ENCODE assay signal across 21 mouse cellular contexts in the genomic region with DNA sequence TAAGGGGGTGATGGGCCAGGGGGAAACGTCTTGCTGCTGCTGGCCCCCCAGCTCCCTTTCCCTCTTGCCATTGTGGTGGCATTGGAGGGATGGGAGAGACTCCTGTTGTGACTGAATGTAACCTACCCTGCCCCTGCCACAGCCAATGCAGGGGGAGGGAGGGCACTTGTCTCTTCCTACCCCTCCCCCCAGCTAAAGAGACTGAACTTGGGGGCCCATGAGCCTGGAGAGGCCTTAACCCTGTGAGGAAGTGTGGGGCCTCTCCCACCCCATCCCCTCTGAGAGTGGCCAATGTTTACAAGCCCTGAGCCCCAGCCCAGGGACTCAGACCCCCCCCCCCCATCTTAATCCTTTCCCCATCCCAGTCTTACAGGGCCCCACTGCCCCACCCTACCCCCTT. TPM values are rescaled to one million over a fixed set of nuclear protein-coding genes. Genes with fewer than 3 reads are reported as not detected.
A peak's percentile ranks its signal among the peaks of the same experiment; 100 is the strongest.
DNase-seq lines count a peak whose midpoint lies in the region; ATAC-seq and TF ChIP-seq lines count a peak whose summit lies in the region.
"Had no signal": no experiment of that assay in that cellular context is flagged by ENCODE, and none has a peak within 500 bp of the region (broad histone marks: within the 10 kb centered on the region; RNA-seq: fewer than 3 reads in every experiment).

No protein-coding gene starts in this region.

- intact Hi-C loops in left cerebral cortex, postnatal 4 days (cut with DNase I) = no loop called here

- H3K4me2 ChIP-seq in liver, embryonic 12.5 days = no peak overlapping the region
- H3K4me2 ChIP-seq in hindbrain, postnatal 0 days (ENCODE audit: low read depth, low read length) = no peak overlapping the region
- no peak overlapping the region for H3K4me2 ChIP-seq in neural tube, embryonic 15.5 days
- H3K4me2 ChIP-seq: heart, embryonic 15.5 days; neural tube, embryonic 12.5 days had no signal

- H3K4me3 ChIP-seq in liver, embryonic 12.5 days = no peak overlapping the region
- no peak overlapping the region for H3K4me3 ChIP-seq in hindbrain, postnatal 0 days (ENCODE audit: low read length)
- H3K4me3 ChIP-seq in neural tube, embryonic 15.5 days (replicated peaks) = no peak overlapping the region
- H3K4me3 ChIP-seq: heart, embryonic 15.5 days; neural tube, embryonic 12.5 days had no signal

- no peak for TF ChIP-seq CTCF in hindbrain, postnatal 0 days (IDR thresholded peaks at IDR 0.05; ENCODE audit: low read depth)

- no peaks in the 10 kb centered on the region for H3K27me3 ChIP-seq in liver, embryonic 12.5 days (replicated peaks)
- H3K27me3 ChIP-seq in hindbrain, postnatal 0 days (ENCODE audit: insufficient read depth, low read length) = no peaks in the 10 kb centered on the region
- no peaks in the 10 kb centered on the region for H3K27me3 ChIP-seq in neural tube, embryonic 15.5 days (replicated peaks)
- H3K27me3 ChIP-seq: heart, embryonic 15.5 days; neural tube, embryonic 12.5 days had no signal

- DNase-seq in heart, adult 11 months = peak; percentile 94
- no peak for DNase-seq in heart, adult 9 months (ENCODE audit: low spot score in 2 of 2)
- no peak for DNase-seq in liver
- DNase-seq in hindbrain, postnatal 0 days (ENCODE audit: low spot score) = no peak
- DNase-seq in left cerebral cortex, postnatal 4 days = no peak
- DNase-seq: adrenal gland, postnatal 14 days; cerebellum, postnatal 25 days; gastrocnemius, postnatal 10 days; layer of hippocampus, adult 9-11 months; lung, adult 2 months; retina, postnatal 1 day; spleen, adult 18-20 months; thymus, postnatal 4 days had no signal

- WGBS in liver, embryonic 12.5 days (ENCODE audit: insufficient replicate concordance) = 45% methylated on average over 1 of the region's 1 CpGs
- 26% methylated on average over 1 of the region's 1 CpGs for WGBS in hindbrain, postnatal 0 days
- WGBS in neural tube, embryonic 15.5 days = 35% methylated on average over 1 of the region's 1 CpGs

- no peak overlapping the region for H3K9ac ChIP-seq in liver, embryonic 12.5 days
- no peak overlapping the region for H3K9ac ChIP-seq in hindbrain, postnatal 0 days (replicated peaks; ENCODE audit: low read length)
- no peak overlapping the region for H3K9ac ChIP-seq in neural tube, embryonic 15.5 days (replicated peaks)
- H3K9ac ChIP-seq: heart, embryonic 15.5 days; neural tube, embryonic 12.5 days had no signal

- H3K27ac ChIP-seq in liver, embryonic 12.5 days = peak overlapping the region; percentile 43; the same call in 1 of the 2 replicates
- H3K27ac ChIP-seq in hindbrain, postnatal 0 days = peak overlapping the region; percentile 48; the same call in 1 of the 2 replicates
- peak overlapping the region; percentile 25; the same call in 1 of the 2 replicates for H3K27ac ChIP-seq in neural tube, embryonic 15.5 days (replicated peaks)

- H3K36me3 ChIP-seq in liver, embryonic 12.5 days = peaks cover 82% of the 10 kb centered on the region
- H3K36me3 ChIP-seq in hindbrain, postnatal 0 days (ENCODE audit: insufficient read depth, low read length) = peaks cover 38% of the 10 kb centered on the region
- peaks cover 72% of the 10 kb centered on the region for H3K36me3 ChIP-seq in neural tube, embryonic 15.5 days

- H3K9me3 ChIP-seq in liver, embryonic 12.5 days (replicated peaks) = no peaks in the 10 kb centered on the region
- H3K9me3 ChIP-seq in hindbrain, postnatal 0 days (ENCODE audit: low read length) = no peaks in the 10 kb centered on the region
- H3K9me3 ChIP-seq in neural tube, embryonic 15.5 days (replicated peaks) = no peaks in the 10 kb centered on the region
- H3K9me3 ChIP-seq: heart, embryonic 15.5 days; neural tube, embryonic 12.5 days had no signal

- no peak for ATAC-seq in liver, embryonic 12.5 days
- no peak for ATAC-seq in hindbrain, postnatal 0 days
- ATAC-seq in neural tube, embryonic 15.5 days (ENCODE audit: low FRiP score) = no peak

- H3K4me1 ChIP-seq in liver, embryonic 12.5 days = peaks cover 74% of the 10 kb centered on the region
- H3K4me1 ChIP-seq in hindbrain, postnatal 0 days (ENCODE audit: insufficient read depth, low read length) = peaks cover 16% of the 10 kb centered on the region
- H3K4me1 ChIP-seq in neural tube, embryonic 15.5 days = peaks cover 36% of the 10 kb centered on the region

RNA-seq across cellular contexts. Expression of a gene that starts 5.6 kb away (rescaled TPM):
- polyA plus RNA-seq in liver, embryonic 12.5 days (2016; fragmentation: Nextera tagmentation; extraction: Ambion mirVana) = 1.7 and 2.3 TPM in 2 replicates
- total RNA-seq in hindbrain, postnatal 0 days (2014; rRNA removed) = not detected in 2 replicates
- not detected in 2 replicates for polyA plus RNA-seq in hindbrain, postnatal 0 days (2015; fragmentation: Nextera tagmentation; extraction: Ambion mirVana)
- not detected in 2 replicates for polyA plus RNA-seq in neural tube, embryonic 15.5 days (2015; fragmentation: Nextera tagmentation; extraction: Ambion mirVana)
- total RNA-seq in left cerebral cortex, postnatal 4 days (2021) = not detected
- total RNA-seq: adrenal gland, postnatal 14 days; gastrocnemius, postnatal 10 days; left cerebral cortex, postnatal 14 days; megakaryocyte, adult 5-6 weeks; MEL had no signal
- polyA plus RNA-seq: heart, embryonic 15.5 days; lung, adult 2 months; neural tube, embryonic 12.5 days; stomach, embryonic 16.5 days had no signal

RNA-seq across cellular contexts. Expression of a gene that starts 5.9 kb away (rescaled TPM):
- 215 and 221 TPM in 2 replicates for polyA plus RNA-seq in liver, embryonic 12.5 days (2016; fragmentation: Nextera tagmentation; extraction: Ambion mirVana)
- 1,135 and 1,251 TPM in 2 replicates for total RNA-seq in hindbrain, postnatal 0 days (2014; rRNA removed)
- 570 and 592 TPM in 2 replicates for polyA plus RNA-seq in hindbrain, postnatal 0 days (2015; fragmentation: Nextera tagmentation; extraction: Ambion mirVana)
- 503 and 540 TPM in 2 replicates for polyA plus RNA-seq in neural tube, embryonic 15.5 days (2015; fragmentation: Nextera tagmentation; extraction: Ambion mirVana)
- 1,000 to 10,000 TPM; 1,140 to 1,206 TPM for total RNA-seq in left cerebral cortex, postnatal 4 days (2021)

RNA-seq across cellular contexts. Expression of a gene that starts 9.1 kb away (rescaled TPM):
- 5.6 and 6.0 TPM in 2 replicates for polyA plus RNA-seq in liver, embryonic 12.5 days (2016; fragmentation: Nextera tagmentation; extraction: Ambion mirVana)
- 20.3 and 21.4 TPM in 2 replicates for total RNA-seq in hindbrain, postnatal 0 days (2014; rRNA removed)
- 15.1 and 16.2 TPM in 2 replicates for polyA plus RNA-seq in hindbrain, postnatal 0 days (2015; fragmentation: Nextera tagmentation; extraction: Ambion mirVana)
- 15.7 and 16.7 TPM in 2 replicates for polyA plus RNA-seq in neural tube, embryonic 15.5 days (2015; fragmentation: Nextera tagmentation; extraction: Ambion mirVana)
- 10 to 100 TPM; 56.5 to 63.6 TPM for total RNA-seq in left cerebral cortex, postnatal 4 days (2021)

RNA-seq across cellular contexts. Expression of a gene that starts 25.1 kb away (rescaled TPM):
- polyA plus RNA-seq in liver, embryonic 12.5 days (2016; fragmentation: Nextera tagmentation; extraction: Ambion mirVana) = 48.4 and 55.3 TPM in 2 replicates
- total RNA-seq in hindbrain, postnatal 0 days (2014; rRNA removed) = 62.1 and 83.5 TPM in 2 replicates
- 82.2 and 85.3 TPM in 2 replicates for polyA plus RNA-seq in hindbrain, postnatal 0 days (2015; fragmentation: Nextera tagmentation; extraction: Ambion mirVana)
- 76.5 and 81.6 TPM in 2 replicates for polyA plus RNA-seq in neural tube, embryonic 15.5 days (2015; fragmentation: Nextera tagmentation; extraction: Ambion mirVana)
- 10 to 100 TPM; 33.7 to 37.6 TPM for total RNA-seq in left cerebral cortex, postnatal 4 days (2021)

RNA-seq across cellular contexts. Expression of a gene that starts 25.9 kb away (rescaled TPM):
- polyA plus RNA-seq in liver, embryonic 12.5 days (2016; fragmentation: Nextera tagmentation; extraction: Ambion mirVana) = not detected in 2 replicates
- total RNA-seq in hindbrain, postnatal 0 days (2014; rRNA removed) = 192 and 253 TPM in 2 replicates
- 204 and 207 TPM in 2 replicates for polyA plus RNA-seq in hindbrain, postnatal 0 days (2015; fragmentation: Nextera tagmentation; extraction: Ambion mirVana)
- polyA plus RNA-seq in neural tube, embryonic 15.5 days (2015; fragmentation: Nextera tagmentation; extraction: Ambion mirVana) = 203 and 258 TPM in 2 replicates
- total RNA-seq in left cerebral cortex, postnatal 4 days (2021) = 100 to 1,000 TPM; 151 to 176 TPM
- total RNA-seq: megakaryocyte, adult 5-6 weeks had no signal
- polyA plus RNA-seq: lung, adult 2 months had no signal
